Mouse (Mus musculus): Measurements from ENCODE around the gene Ghrl. TPM values are rescaled to one million over a fixed set of nuclear protein-coding genes. Genes with fewer than 3 reads are reported as not detected.

Gene Ghrl
- total and polyA plus RNA-seq, 2 experiments from 2014 or later: 0.51 TPM; not detected in 1

DNA sequence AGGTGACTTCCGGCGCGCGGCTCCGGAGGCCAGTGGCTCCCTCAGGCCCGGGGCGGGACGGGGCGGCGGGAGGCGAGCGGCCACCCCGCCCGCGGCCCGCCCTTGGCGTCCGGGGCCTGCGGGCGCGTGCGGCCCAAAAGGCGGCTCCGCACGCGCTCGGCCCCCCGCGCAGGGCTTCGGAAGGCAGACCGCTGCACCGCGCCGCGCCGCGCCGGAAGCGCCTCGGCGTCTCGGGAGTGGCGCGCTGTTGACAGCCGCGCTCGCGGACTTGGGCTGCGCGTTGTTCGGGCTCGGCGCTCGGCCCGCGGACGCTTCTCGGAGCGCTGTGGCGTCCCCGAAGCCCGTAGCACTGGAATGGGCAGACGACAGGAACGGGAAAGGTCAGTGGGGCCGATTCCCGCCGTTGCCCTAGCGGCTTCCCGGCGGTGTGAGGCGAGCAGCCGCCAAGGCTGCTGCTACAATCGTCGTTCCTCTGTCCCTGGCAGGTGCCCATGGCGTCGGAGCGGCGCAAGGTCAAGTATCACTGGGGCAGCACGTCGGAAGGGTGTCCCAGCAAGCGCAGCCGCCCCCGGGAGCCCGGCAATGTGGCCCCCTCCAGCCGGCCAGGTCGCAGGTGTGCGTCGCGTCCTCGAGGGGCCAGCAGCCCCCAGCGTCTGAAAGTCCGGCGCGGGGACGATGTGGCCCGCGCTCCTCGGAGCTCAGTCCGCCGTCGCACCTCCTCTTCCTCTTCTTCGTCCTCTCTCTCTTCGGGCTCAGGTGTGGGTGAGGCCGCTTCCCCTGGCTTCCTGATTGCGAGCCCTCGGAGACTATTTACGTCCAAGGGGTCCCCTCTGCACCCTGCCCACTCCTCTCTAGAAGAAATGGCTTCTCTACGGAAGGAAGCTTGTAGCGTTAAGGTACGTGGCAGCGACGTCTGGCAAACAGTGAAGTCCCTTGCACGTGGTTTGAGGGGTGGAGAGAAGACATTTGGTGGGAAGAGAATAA lies 22.2 kb downstream of the Ghrl start:
- Histone ChIP-seq H3K4me2 (ENCODE audit: low read depth, low read length) (peak overlapping the region; percentile 99), H3K9ac (replicated peaks; ENCODE audit: low read length) (peak overlapping the region; percentile 81), H3K9me3 (ENCODE audit: low read length) (no peaks in the 10 kb centered on the region), H3K36me3 (ENCODE audit: insufficient read depth, low read length) (peaks cover 27% of the 10 kb centered on the region; the same call in 1 of the 2 replicates), H3K27ac (peak overlapping the region; percentile 89), H3K27me3 (ENCODE audit: insufficient read depth, low read length) (no peaks in the 10 kb centered on the region), H3K4me3 (ENCODE audit: low read length) (peak overlapping the region; percentile 85), H3K4me1 (ENCODE audit: insufficient read depth, low read length) (peaks cover 15% of the 10 kb centered on the region)
- DNase-seq (ENCODE audit: low spot score) (peak; percentile 67), ATAC-seq (peak; percentile 74)
- TF ChIP-seq CTCF (IDR thresholded peaks at IDR 0.05; ENCODE audit: low read depth): no peak
- WGBS: 1% methylated on average over 86 of the region's 113 CpGs

DNA sequence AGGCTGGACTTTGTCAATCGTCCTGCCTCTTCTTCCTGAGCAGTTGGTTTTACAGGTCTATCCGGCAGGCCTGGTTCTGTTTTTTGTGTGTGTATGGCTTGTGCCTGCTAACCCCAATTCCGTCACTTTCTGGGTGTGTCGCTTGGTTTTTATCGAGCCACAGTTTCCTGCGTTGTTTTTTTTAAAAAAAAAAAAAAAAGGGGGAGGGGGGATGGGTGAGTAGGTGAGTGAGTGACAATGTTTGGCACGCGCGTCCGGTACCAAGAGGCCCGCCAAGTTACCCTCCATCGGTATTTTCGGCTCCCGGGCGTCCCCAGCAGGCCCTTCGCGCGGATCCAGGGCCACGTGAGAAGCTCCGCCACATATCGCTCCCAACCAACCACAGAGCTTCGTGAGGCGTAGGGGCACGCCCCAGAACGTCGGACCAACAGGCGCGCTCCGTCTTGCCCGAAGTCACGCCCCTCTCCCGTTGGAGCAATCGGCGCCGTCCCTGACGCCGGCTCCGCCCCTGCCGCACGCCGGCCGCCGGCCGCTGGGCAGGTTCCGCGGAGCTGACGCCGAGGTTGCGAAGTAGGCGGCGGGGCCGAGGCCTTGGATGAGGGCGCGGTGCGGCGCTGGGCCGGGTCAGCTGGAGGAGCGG lies 23.0 kb downstream of the Ghrl start, which contains the start of gene Tatdn2:
Gene Tatdn2 (plus strand): TSS at position 469 of the 640 bp plus-strand sequence.
- peak within 1 kb of the TSS; percentile 81 for H3K9ac ChIP-seq (replicated peaks; ENCODE audit: low read length)
- peaks cover 15% of the 10 kb centered on the region for H3K4me1 ChIP-seq (ENCODE audit: insufficient read depth, low read length)
- H3K36me3 ChIP-seq (ENCODE audit: insufficient read depth, low read length): peaks cover 19% of the 10 kb centered on the region; the same call in 1 of the 2 replicates
- peak within 1 kb of the TSS; percentile 99 for H3K4me2 ChIP-seq (ENCODE audit: low read depth, low read length)
- no peaks in the 10 kb centered on the region for H3K27me3 ChIP-seq (ENCODE audit: insufficient read depth, low read length)
- peak within 1 kb of the TSS; percentile 85 for H3K4me3 ChIP-seq (ENCODE audit: low read length)
- DNase-seq (ENCODE audit: low spot score) (peak; percentile 98), ATAC-seq (peak; percentile 100)
- peak within 1 kb of the TSS; percentile 89 for H3K27ac ChIP-seq
- no peaks in the 10 kb centered on the region for H3K9me3 ChIP-seq (ENCODE audit: low read length)
- peak; percentile 34; the same call in 1 of the 2 replicates for TF ChIP-seq CTCF (IDR thresholded peaks at IDR 0.05; ENCODE audit: low read depth)
- under 1% methylated on average over 58 of the region's 58 CpGs for WGBS

DNA sequence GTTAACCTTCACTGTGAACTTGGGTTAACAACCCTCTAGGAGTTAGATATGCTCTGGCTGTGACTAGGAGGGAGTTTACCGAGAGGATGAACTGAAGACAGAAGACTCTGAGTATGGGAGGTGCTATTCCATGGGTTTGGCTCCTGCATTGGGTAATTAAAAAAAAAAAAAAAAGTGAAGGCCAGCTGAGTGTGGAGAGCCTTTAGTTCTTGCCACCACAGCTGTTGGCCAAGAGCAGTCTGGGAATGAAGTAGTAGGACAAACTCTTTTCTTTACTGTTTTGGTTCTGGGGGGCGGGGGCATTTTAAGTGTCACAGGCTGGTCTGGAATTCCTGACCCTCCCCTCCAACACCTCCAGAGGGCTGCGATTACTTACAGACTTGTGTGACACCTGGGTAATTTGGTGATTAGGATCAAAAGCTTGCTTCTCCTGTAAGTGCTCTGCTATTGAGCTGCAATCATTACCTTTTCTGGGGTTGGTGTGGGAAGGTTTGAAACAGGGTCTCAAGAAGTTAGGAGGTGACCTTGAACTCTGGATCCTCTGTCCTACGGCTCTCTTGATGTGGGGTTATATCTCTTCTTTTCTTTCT lies 23.8 kb downstream of the Ghrl start:
- ATAC-seq (no peak), DNase-seq (ENCODE audit: low spot score) (no peak)
- 89% methylated on average over 4 of the region's 4 CpGs for WGBS
- H3K9me3 ChIP-seq (ENCODE audit: low read length): no peaks in the 10 kb centered on the region
- peaks cover 11% of the 10 kb centered on the region; the same call in 1 of the 2 replicates for H3K36me3 ChIP-seq (ENCODE audit: insufficient read depth, low read length)
- H3K9ac ChIP-seq (replicated peaks; ENCODE audit: low read length): peak overlapping the region; percentile 18; the same call in 1 of the 2 replicates
- H3K4me3 ChIP-seq (ENCODE audit: low read length): peak overlapping the region; percentile 85
- H3K4me2 ChIP-seq (ENCODE audit: low read depth, low read length): peak overlapping the region; percentile 99
- H3K27me3 ChIP-seq (ENCODE audit: insufficient read depth, low read length): no peaks in the 10 kb centered on the region
- no peak for TF ChIP-seq CTCF (IDR thresholded peaks at IDR 0.05; ENCODE audit: low read depth)
- H3K27ac ChIP-seq: peak overlapping the region; percentile 89; the same call in 1 of the 2 replicates
- H3K4me1 ChIP-seq (ENCODE audit: insufficient read depth, low read length): peaks cover 15% of the 10 kb centered on the region

DNA sequence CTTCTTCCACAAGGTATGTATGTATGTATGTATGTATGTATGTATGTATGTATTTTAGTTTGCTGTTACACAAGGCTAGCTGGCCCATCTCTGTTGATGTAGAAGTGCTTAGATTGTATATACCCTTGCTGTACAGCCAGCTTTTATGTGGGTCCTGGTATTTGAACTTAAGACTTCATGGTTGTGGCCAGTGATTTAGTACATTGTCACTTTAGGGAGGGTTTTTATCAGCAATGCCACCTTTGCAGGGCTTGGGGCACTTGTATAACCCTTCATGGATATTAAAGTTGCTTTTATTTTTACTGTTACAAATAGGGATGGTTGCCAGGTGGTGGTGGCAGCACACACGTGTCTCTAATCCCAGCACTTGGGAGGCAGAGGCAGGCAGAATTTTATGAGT lies 24.5 kb downstream of the Ghrl start:
- TF ChIP-seq CTCF (IDR thresholded peaks at IDR 0.05; ENCODE audit: low read depth): no peak
- no peaks in the 10 kb centered on the region for H3K27me3 ChIP-seq (ENCODE audit: insufficient read depth, low read length)
- H3K9ac ChIP-seq (replicated peaks; ENCODE audit: low read length): no peak overlapping the region
- 73% methylated on average over 1 of the region's 1 CpGs for WGBS
- 0 out of 2 replicates have a peak, but pooled peaks cover 6% of the 10 kb centered on the region for H3K36me3 ChIP-seq (ENCODE audit: insufficient read depth, low read length)
- no peak for DNase-seq (ENCODE audit: low spot score)
- H3K4me3 ChIP-seq (ENCODE audit: low read length): no peak overlapping the region
- no peak for ATAC-seq
- no peaks in the 10 kb centered on the region for H3K9me3 ChIP-seq (ENCODE audit: low read length)
- H3K27ac ChIP-seq: no peak overlapping the region
- H3K4me1 ChIP-seq (ENCODE audit: insufficient read depth, low read length): peaks cover 15% of the 10 kb centered on the region
- no peak overlapping the region for H3K4me2 ChIP-seq (ENCODE audit: low read depth, low read length)

DNA sequence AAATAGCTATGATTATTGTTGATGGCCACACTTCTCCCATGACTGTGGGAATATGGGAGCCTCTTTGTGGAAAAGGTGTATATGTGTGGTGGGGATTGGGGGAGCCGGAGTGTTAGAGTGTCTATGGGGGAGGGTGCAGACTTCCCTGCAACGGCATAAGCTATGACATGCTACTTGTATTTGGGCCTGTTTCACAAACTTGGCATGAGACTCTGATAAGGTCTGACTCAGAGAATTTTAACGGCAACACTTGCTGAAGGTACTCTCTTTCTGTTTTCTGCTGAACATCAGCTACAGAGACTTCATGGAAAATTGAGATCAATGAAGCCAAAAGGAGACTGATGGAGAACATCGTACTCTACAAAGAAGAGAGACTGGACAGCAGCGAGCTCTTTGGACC lies 26.3 kb downstream of the Ghrl start:
- Histone ChIP-seq H3K4me1 (ENCODE audit: insufficient read depth, low read length) (peaks cover 6% of the 10 kb centered on the region), H3K9ac (replicated peaks; ENCODE audit: low read length) (no peak overlapping the region), H3K4me3 (ENCODE audit: low read length) (no peak overlapping the region), H3K4me2 (ENCODE audit: low read depth, low read length) (no peak overlapping the region), H3K9me3 (ENCODE audit: low read length) (no peaks in the 10 kb centered on the region), H3K36me3 (ENCODE audit: insufficient read depth, low read length) (no peaks in the 10 kb centered on the region), H3K27ac (no peak overlapping the region), H3K27me3 (ENCODE audit: insufficient read depth, low read length) (no peaks in the 10 kb centered on the region)
- TF ChIP-seq CTCF (IDR thresholded peaks at IDR 0.05; ENCODE audit: low read depth): no peak
- DNase-seq (ENCODE audit: low spot score) (no peak), ATAC-seq (no peak)
- WGBS: 92% methylated on average over 5 of the region's 5 CpGs

DNA sequence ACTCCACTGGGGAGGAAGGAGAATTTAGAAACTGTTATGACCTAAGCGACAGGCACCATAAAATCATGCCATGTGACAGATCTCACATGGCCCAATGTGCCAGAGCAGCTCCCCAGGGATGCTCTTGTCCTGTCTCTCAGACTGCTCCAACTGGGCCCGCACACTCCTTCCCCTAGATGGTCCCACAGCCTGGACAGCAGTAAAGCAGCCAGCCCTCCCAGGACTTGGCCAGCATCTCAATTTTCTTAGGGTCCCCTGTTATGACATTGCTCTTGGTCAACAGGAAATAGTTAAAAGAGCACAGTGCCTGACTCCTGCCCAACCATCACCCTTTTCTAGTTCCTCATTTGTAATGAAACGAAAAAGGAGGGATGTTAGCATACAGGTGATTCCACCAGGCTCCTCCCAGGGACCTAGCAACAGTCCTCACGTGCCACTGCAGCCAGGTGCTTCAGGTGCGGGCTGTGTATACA lies 27.0 kb downstream of the Ghrl start:
- no peak for TF ChIP-seq CTCF (IDR thresholded peaks at IDR 0.05; ENCODE audit: low read depth)
- WGBS: 77% methylated on average over 5 of the region's 5 CpGs
- H3K27ac ChIP-seq: no peak overlapping the region

More for the DNA sequence above, 27.0 kb downstream of the Ghrl start:
- Histone ChIP-seq H3K4me3 (ENCODE audit: low read length) (no peak overlapping the region), H3K9me3 (ENCODE audit: low read length) (no peaks in the 10 kb centered on the region), H3K4me2 (ENCODE audit: low read depth, low read length) (no peak overlapping the region), H3K9ac (replicated peaks; ENCODE audit: low read length) (no peak overlapping the region), H3K4me1 (ENCODE audit: insufficient read depth, low read length) (no peaks in the 10 kb centered on the region), H3K36me3 (ENCODE audit: insufficient read depth, low read length) (no peaks in the 10 kb centered on the region), H3K27me3 (ENCODE audit: insufficient read depth, low read length) (no peaks in the 10 kb centered on the region)
- no peak for DNase-seq (ENCODE audit: low spot score)
- no peak for ATAC-seq
